Mouse (Mus musculus): ENCODE measurements around the gene Gsc2.
"Not testable (repeated sequence)": the region's sequence is repeated elsewhere in the genome, so short reads cannot be mapped to it uniquely, and the experiment has no call there.

Gene Gsc2

GRCm38 (mm10) chr16:17914307-17915249 lies at the start of gene Gsc2:
Gene Gsc2 (minus strand): TSS chr16:17915059.
- DNase-seq (ENCODE audit: low read depth) = no peak

DNA sequence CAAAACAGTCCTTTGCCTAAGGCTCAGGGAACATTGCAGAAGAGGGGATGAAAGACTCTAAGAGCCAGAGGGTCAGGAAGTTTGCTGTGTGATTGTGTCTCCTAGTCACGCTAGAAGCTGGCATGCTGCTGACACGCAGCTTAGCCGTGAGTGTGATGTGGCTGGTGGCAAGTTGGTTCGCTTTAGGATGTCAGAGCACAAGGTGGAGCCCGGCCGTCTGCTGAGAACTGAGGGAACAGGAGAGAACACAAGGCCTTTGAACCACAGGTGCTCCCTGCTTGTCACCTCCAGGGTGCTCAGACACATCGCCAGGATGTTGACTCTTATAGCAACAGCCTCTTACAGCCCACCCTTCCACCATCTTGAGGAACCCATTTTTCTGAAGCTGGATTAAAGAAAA lies 47.2 kb upstream of the Gsc2 start:
- no peak for DNase-seq (ENCODE audit: low read depth)

DNA sequence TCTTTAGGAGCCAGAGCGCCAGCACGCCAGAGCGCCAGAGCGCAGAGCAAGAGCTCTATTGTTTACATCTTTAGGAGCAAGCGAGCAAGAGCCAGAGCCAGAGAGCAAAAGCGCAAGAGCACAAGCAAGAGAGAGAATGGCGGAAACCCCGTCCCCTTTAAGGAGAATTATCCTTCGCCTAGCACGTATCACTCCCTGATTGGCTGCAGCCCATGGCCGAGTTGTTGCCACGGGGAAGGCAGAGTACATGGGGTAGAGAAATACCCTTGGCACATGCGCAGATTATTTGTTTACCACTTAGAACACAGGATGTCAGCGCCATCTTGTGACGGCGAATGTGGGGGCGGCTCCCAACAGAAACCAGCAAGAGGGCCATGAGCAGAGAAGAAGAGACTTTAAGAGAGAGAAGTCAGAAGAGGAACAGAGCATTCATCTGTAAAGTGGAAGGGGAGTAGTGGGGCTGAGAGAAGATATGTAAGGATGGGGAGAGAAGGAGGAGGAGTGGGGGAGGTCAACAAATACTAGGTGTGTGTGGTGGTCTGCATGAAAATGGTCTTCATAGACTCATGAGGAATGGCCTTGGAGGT lies 41.3 kb upstream of the Gsc2 start:
- DNase-seq (ENCODE audit: low read depth) = not testable (repeated sequence)

GRCm38 (mm10) chr16:17951618-17952017 lies 36.8 kb upstream of the Gsc2 start:
- no peak for DNase-seq (ENCODE audit: low read depth)

- DNase-seq (ENCODE audit: low read depth) = no peak
These were observed 35.2 kb upstream of the Gsc2 start for GRCm38 (mm10) chr16:17950068-17950467.

DNA sequence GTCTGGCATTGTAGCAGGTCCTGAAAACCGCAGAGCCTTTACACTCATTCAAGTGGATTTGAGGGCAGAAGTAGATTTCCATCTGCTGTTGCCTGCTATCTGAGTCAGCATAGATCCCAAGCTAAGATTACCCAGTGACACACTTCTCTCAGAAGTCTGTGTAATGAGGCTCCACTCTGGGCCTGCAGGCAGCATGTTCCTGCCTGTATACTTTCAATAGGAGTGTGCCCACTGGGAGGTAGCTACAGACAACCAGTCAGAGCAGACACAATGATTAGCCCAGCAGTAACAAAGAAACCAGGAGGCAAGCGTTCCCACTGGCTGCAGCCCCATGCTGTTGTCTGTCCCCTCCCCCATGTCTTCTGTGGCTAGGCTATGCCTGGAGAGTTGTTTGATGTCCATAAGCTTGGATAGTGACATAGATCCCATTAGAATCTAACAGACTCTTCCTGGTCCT lies 34.6 kb upstream of the Gsc2 start:
- peak; percentile 36 for DNase-seq (ENCODE audit: low read depth)

GRCm38 (mm10) chr16:17945081-17945831 lies 30.4 kb upstream of the Gsc2 start:
- DNase-seq (ENCODE audit: low read depth) = no peak

- no peak for DNase-seq (ENCODE audit: low read depth)
These were observed 28.6 kb upstream of the Gsc2 start for GRCm38 (mm10) chr16:17943466-17943865.

GRCm38 (mm10) chr16:17939255-17939751 lies 24.4 kb upstream of the Gsc2 start:
- DNase-seq (ENCODE audit: low read depth) = peak; percentile 21

DNA sequence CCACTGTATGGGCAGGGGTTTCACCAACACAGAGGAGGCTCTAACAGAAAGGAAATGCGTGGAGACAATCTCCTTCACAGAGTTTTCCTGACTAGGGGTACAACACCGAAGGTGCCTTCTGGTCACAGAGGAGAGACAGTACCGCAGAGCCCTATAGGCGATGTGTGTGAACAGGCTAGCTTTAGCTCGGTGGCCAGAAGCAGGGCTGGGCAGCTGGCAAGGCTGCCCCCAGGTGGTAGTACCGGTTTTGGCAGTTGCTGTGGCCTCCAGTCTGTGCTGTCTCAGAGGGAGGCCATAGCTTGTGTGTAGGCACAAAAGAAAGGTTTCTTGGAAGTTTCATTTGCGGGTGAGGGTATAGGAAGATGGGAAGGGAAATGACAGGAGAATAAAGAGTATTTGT lies 24.0 kb upstream of the Gsc2 start:
- peak; percentile 39 for DNase-seq (ENCODE audit: low read depth)

- no peak for DNase-seq (ENCODE audit: low read depth)
These were observed 23.3 kb upstream of the Gsc2 start for GRCm38 (mm10) chr16:17938187-17938586.

- DNase-seq (ENCODE audit: low read depth) = no peak
These were observed 21.9 kb upstream of the Gsc2 start for GRCm38 (mm10) chr16:17936776-17937175.

- DNase-seq (ENCODE audit: low read depth) = no peak
These were observed 19.6 kb upstream of the Gsc2 start for GRCm38 (mm10) chr16:17934445-17934910.

DNA sequence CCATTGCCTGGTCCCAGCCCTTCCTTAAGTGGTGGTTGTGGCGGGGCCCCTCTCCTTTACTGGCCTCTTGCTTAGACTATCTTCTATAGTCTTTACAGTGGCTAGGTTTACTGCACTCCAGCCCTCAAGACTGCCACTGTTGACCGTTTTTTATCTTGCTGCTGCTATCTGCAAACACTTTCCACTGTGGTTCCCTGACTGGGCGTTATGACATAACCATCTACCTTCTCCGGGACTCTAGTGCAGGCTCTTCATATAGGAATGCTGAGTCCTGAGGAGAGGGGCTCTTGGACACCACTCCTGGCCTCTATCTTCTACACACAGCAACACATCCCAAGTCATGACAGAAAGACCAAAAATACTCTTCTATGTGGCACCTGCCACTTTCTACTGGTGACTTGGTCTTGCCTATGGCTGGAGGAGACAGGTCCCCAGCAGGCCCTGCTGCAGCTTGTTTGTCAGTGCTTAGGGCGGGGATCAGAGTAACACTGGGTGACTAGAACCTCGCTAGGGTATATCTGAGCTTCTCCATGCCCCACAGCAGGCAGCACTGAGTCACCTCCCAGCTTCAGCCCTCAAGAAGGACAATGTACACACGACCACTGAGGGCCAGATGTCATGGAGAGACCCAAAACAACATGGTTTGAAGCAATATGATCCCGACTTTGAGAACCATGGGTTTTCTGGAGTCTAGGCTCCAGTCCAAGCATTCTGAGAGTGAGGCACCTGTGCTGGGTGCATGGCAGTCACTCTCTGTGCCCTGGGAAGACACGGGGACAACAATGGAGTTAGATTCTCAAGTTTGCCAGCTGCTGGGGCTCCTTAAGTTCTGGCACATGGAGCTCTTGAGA lies 19.0 kb upstream of the Gsc2 start:
- DNase-seq (ENCODE audit: low read depth) = no peak

GRCm38 (mm10) chr16:17931906-17932460 lies 17.1 kb upstream of the Gsc2 start:
- DNase-seq (ENCODE audit: low read depth) = no peak

GRCm38 (mm10) chr16:17929631-17930030 lies 14.8 kb upstream of the Gsc2 start:
- no peak for DNase-seq (ENCODE audit: low read depth)

DNA sequence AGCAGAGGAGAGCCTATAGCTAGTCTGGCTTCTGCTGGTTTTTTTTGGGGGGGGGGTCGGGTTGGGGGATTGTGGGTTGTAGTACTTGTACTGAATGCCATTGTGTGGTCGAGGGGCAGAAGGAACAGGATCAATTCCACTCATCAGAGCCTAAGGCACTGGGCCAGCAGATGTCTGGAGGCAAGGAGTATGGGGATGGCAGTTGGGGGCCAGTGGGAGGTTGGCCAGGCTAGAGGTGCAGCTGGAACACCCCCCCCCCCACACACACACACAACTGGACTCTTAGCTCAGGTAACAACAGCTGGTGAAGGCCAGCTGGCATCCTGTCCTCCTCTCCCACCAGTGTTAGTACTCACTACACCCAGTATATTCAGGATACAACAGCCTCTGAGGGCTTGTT lies 14.4 kb upstream of the Gsc2 start:
- DNase-seq (ENCODE audit: low read depth) = no peak

DNA sequence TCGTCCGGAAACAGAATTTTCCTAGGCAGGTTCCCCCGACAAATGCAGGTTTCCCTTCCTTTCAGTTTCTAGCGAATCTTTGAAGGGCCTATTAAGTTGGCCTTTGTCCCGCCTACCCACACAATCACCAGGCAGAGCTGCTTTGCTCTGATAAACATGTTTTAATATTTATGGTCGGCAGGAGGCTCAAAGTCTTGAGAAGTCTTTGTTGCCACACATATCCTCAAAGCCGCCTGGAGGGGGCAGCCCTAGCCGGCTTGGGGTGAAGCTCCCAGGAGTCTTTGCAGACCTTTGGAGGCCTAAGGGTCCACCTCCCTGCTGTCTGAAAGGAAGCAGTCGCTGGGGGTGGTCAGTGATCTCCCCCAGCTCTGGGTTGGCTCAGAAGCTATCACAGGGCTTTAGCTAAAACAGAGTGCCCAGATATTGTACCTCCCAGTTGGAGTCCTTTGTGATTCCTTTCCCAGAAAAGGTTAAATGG lies 13.8 kb upstream of the Gsc2 start:
- DNase-seq (ENCODE audit: low read depth) = peak; percentile 71

- DNase-seq (ENCODE audit: low read depth) = peak; percentile 49
These were observed 13.3 kb upstream of the Gsc2 start, which contains the start of gene Slc25a1 for GRCm38 (mm10) chr16:17928087-17928580. Gene Slc25a1 (minus strand): TSS chr16:17928219.

GRCm38 (mm10) chr16:17927351-17928082 lies 12.7 kb upstream of the Gsc2 start:
- DNase-seq (ENCODE audit: low read depth) = peak; percentile 4

Data from fibroblast of lung, adult 2 months (primary cell).